In genomic region chr7:142087069-142087652, GRCm38 (mm10) we compare ENCODE assay signal across 21 mouse cellular contexts. TPM values are rescaled to one million over a fixed set of nuclear protein-coding genes. Genes with fewer than 3 reads are reported as not detected.
DNase-seq lines count a peak whose midpoint lies in the region; ATAC-seq lines count a peak whose summit lies in the region.
"Had no signal": no experiment of that assay in that cellular context is flagged by ENCODE, and none has a peak within 500 bp of the region (broad histone marks: within the 10 kb centered on the region; RNA-seq: fewer than 3 reads in every experiment).

No protein-coding gene starts in this region.

- H3K27me3 ChIP-seq in heart, embryonic 10.5 days (ENCODE audit: insufficient read depth, poor library complexity, severe bottlenecking), result peaks cover 96% of the 10 kb centered on the region
- peaks cover 59% of the 10 kb centered on the region for H3K27me3 ChIP-seq in erythroblast, embryonic 14.5 days (ENCODE audit: control insufficient read depth)

- peak overlapping the region; percentile 71; the same call in 1 of the 2 replicates for H3K27ac ChIP-seq in heart, embryonic 10.5 days
- H3K27ac ChIP-seq: left cerebral cortex, adult 2 months; macrophage had no signal

- DNase-seq in heart, embryonic 10.5 days (ENCODE audit: low spot score), result peak; percentile 90
- no peak for DNase-seq in heart, postnatal 36 days
- DNase-seq in MEL-GATA-1-ER (ENCODE audit: extremely low read depth, low read depth), result peak; percentile 85
- DNase-seq in lung, postnatal 14 days, result no peak
- DNase-seq in lung, postnatal 36 days, result no peak
- no peak for DNase-seq in right cerebral cortex, postnatal 36 days (ENCODE audit: low spot score in 2 of 2)
- DNase-seq: B cell, adult 2 months; cerebellum, adult 9-11 months; forebrain, postnatal 0 days had no signal

- WGBS in heart, embryonic 10.5 days, result 89% methylated on average over 1 of the region's 1 CpGs

- peaks cover 32% of the 10 kb centered on the region for H3K36me3 ChIP-seq in heart, embryonic 10.5 days
- peaks cover 100% of the 10 kb centered on the region for H3K36me3 ChIP-seq in erythroblast, embryonic 14.5 days (ENCODE audit: control insufficient read depth)

- H3K4me1 ChIP-seq in heart, embryonic 10.5 days, result peaks cover 56% of the 10 kb centered on the region
- H3K4me1 ChIP-seq in erythroblast, embryonic 14.5 days (ENCODE audit: control insufficient read depth), result peaks cover 99% of the 10 kb centered on the region

- intact Hi-C loops in heart, postnatal 36 days (cut with DNase I), result no loop called here

- ATAC-seq in megakaryocyte, adult 5-6 weeks (ENCODE audit: poor library complexity, severe bottlenecking), result peak; percentile 54
- ATAC-seq: forebrain, postnatal 0 days; inflammation-experienced regulatory T-cells, adult 6 months had no signal

- H3K4me3 ChIP-seq in heart, embryonic 10.5 days, result no peak overlapping the region
- peak overlapping the region; percentile 45 for H3K4me3 ChIP-seq in erythroblast, embryonic 14.5 days (replicated peaks)
- H3K4me3 ChIP-seq: left cerebral cortex, adult 2 months had no signal

- H3K9me3 ChIP-seq in heart, embryonic 10.5 days, result no peaks in the 10 kb centered on the region
- H3K9me3 ChIP-seq in erythroblast, embryonic 14.5 days (ENCODE audit: control insufficient read depth, low read length), result peaks cover 15% of the 10 kb centered on the region

RNA-seq across cellular contexts. Expression of gene Dusp8, which starts 8.5 kb away (rescaled TPM):
- 5.3 and 9.0 TPM in 2 replicates for polyA plus RNA-seq in heart, embryonic 10.5 days (2016; fragmentation: Nextera tagmentation; extraction: Ambion mirVana)
- 10 to 100 TPM; 33.2 to 46.2 TPM for total RNA-seq in heart, postnatal 36 days (2021)
- polyA plus RNA-seq in erythroblast, embryonic 14.5 days (2012), result 7.6 and 9.7 TPM in 2 replicates
- not detected in 2 replicates for total RNA-seq in megakaryocyte, adult 5-6 weeks (2015)
- total RNA-seq in megakaryocyte, adult 5-6 weeks (2017), result not detected in 2 replicates
- total RNA-seq: granulocyte monocyte progenitor cell, adult 5-6 weeks; neutrophil, adult 5-6 weeks had no signal
- polyA plus RNA-seq: inflammation-experienced regulatory T-cells, adult 6 months had no signal

RNA-seq across cellular contexts. Expression of gene Mob2, which starts 26.3 kb away (rescaled TPM):
- 52.4 and 54.9 TPM in 2 replicates for polyA plus RNA-seq in heart, embryonic 10.5 days (2016; fragmentation: Nextera tagmentation; extraction: Ambion mirVana)
- total RNA-seq in heart, postnatal 36 days (2021), result 10 to 100 TPM; 43.6 to 43.8 TPM
- 24.8 and 29.2 TPM in 2 replicates for polyA plus RNA-seq in erythroblast, embryonic 14.5 days (2012)
- 25.5 and 34.4 TPM in 2 replicates for total RNA-seq in megakaryocyte, adult 5-6 weeks (2015)
- 29.7 and 31.7 TPM in 2 replicates for total RNA-seq in megakaryocyte, adult 5-6 weeks (2017)

RNA-seq across cellular contexts. Expression of gene Gm45618, which starts 33.4 kb away (rescaled TPM):
- not detected in 2 replicates for polyA plus RNA-seq in heart, embryonic 10.5 days (2016; fragmentation: Nextera tagmentation; extraction: Ambion mirVana)
- not detected for total RNA-seq in heart, postnatal 36 days (2021)
- polyA plus RNA-seq in erythroblast, embryonic 14.5 days (2012), result not detected in 2 replicates
- not detected in 2 replicates for total RNA-seq in megakaryocyte, adult 5-6 weeks (2015)
- total RNA-seq in megakaryocyte, adult 5-6 weeks (2017), result not detected in 2 replicates
- total RNA-seq: ES-E14; forebrain, postnatal 0 days; granulocyte monocyte progenitor cell, adult 5-6 weeks; heart, postnatal 25 days; left cerebral cortex, adult 2 months; neutrophil, adult 5-6 weeks had no signal
- polyA plus RNA-seq: inflammation-experienced regulatory T-cells, adult 6 months; large intestine, adult 2 months; limb, embryonic 14.5 days; macrophage had no signal

RNA-seq across cellular contexts. Expression of gene Gm39115, which starts 48.7 kb away (rescaled TPM):
- not detected in 2 replicates for polyA plus RNA-seq in heart, embryonic 10.5 days (2016; fragmentation: Nextera tagmentation; extraction: Ambion mirVana)
- total RNA-seq in heart, postnatal 36 days (2021), result not detected
- not detected in 2 replicates for polyA plus RNA-seq in erythroblast, embryonic 14.5 days (2012)
- total RNA-seq in megakaryocyte, adult 5-6 weeks (2015), result not detected in 2 replicates
- total RNA-seq in megakaryocyte, adult 5-6 weeks (2017), result not detected in 2 replicates
- total RNA-seq: ES-E14; forebrain, postnatal 0 days; granulocyte monocyte progenitor cell, adult 5-6 weeks; heart, postnatal 25 days; left cerebral cortex, adult 2 months; neutrophil, adult 5-6 weeks had no signal
- polyA plus RNA-seq: embryonic facial prominence, embryonic 14.5 days; forebrain, postnatal 0 days; inflammation-experienced regulatory T-cells, adult 6 months; large intestine, adult 2 months; limb, embryonic 14.5 days; macrophage had no signal

RNA-seq across cellular contexts. Expression of gene Gm45337, which starts 57.2 kb away (rescaled TPM):
- polyA plus RNA-seq in heart, embryonic 10.5 days (2016; fragmentation: Nextera tagmentation; extraction: Ambion mirVana), result not detected in 2 replicates
- total RNA-seq in heart, postnatal 36 days (2021), result not detected
- polyA plus RNA-seq in erythroblast, embryonic 14.5 days (2012), result not detected in 2 replicates
- total RNA-seq in megakaryocyte, adult 5-6 weeks (2015), result not detected in 2 replicates
- not detected in 2 replicates for total RNA-seq in megakaryocyte, adult 5-6 weeks (2017)
- total RNA-seq: ES-E14; forebrain, postnatal 0 days; granulocyte monocyte progenitor cell, adult 5-6 weeks; heart, postnatal 25 days; left cerebral cortex, adult 2 months; neutrophil, adult 5-6 weeks had no signal
- polyA plus RNA-seq: embryonic facial prominence, embryonic 14.5 days; forebrain, postnatal 0 days; inflammation-experienced regulatory T-cells, adult 6 months; large intestine, adult 2 months; limb, embryonic 14.5 days; macrophage had no signal

Comparison
In these comparisons a context has a peak if more than half of its experiments do, and no peak if none do; other contexts are left out.
1. DNase-seq: peak in heart, embryonic 10.5 days (single experiment) and MEL-GATA-1-ER (single experiment); none in heart, postnatal 36 days (0 of 2), lung, postnatal 14 days (single experiment), lung, postnatal 36 days (single experiment) and right cerebral cortex, postnatal 36 days (0 of 2).
2. RNA of gene Dusp8, which starts 8.5 kb away (total RNA-seq): 33.2 to 46.2 TPM in heart, postnatal 36 days; not detected in megakaryocyte, adult 5-6 weeks; every median in the first group is over 10 times any median in the second.